Mouse (Mus musculus): ENCODE data around the gene Zscan4e.
"Not testable (repeated sequence)": the region's sequence is repeated elsewhere in the genome, so short reads cannot be mapped to it uniquely, and the experiment has no call there.

Gene Zscan4e

GRCm38 (mm10) chr7:11310582-11310981 lies at the start of gene Zscan4e:
Gene Zscan4e, minus strand, starts transcription at chr7:11310682.
- DNase-seq = not testable (repeated sequence)

All from kidney, postnatal 4 days (tissue).